Mouse (Mus musculus) neural tube, embryonic 11.5 days (tissue): ENCODE measurements at regions not wholly inside any gene's neighbourhood (a gene's known extent, or its start where the extent isn't known, plus 50 kb on each side); places are given as distances from the start of the nearest gene placed in this dataset.

ENCODE experiments used
- ATAC-seq: fragments of 200-750 bp; cut with Nextera tagmentation; 2 replicates; pipeline ENCODE4 v1.8.0; 2017; ENCODE audit warnings: moderate number of reproducible peaks, mild to moderate bottlenecking, moderate TSS enrichment, moderate library complexity; ENCODE audit not compliant: insufficient read depth, low FRiP score, low TSS enrichment
- DNase-seq: peaks from one replicate; pipeline ENCODE4 v3.0.0-alpha.2; 2015; ENCODE audit warnings: low spot score
- H3K27ac ChIP-seq: fragments of 300-500 bp; sonication (generic); 2 replicates; pipeline ENCODE4 v1.5.1; 2014; ENCODE audit warnings: low read depth, mild to moderate bottlenecking, low read length
- H3K27me3 ChIP-seq: fragments of 300-500 bp; sonication (generic); 2 replicates; pipeline ENCODE4 v1.6.1; 2014; ENCODE audit warnings: mild to moderate bottlenecking, low read length, mixed read lengths; ENCODE audit not compliant: control insufficient read depth, insufficient read depth
- H3K36me3 ChIP-seq: fragments of 300-500 bp; sonication (generic); 2 replicates; pipeline ENCODE4 v1.6.1; 2014; ENCODE audit warnings: mild to moderate bottlenecking, low read length, moderate library complexity, mixed read lengths; ENCODE audit not compliant: control insufficient read depth, insufficient read depth
- H3K4me1 ChIP-seq: fragments of 300-500 bp; sonication (generic); 2 replicates; pipeline ENCODE4 v1.6.1; 2014; ENCODE audit warnings: low read length, mixed read lengths; ENCODE audit not compliant: control insufficient read depth, insufficient read depth
- H3K4me2 ChIP-seq: fragments of 300-500 bp; sonication (generic); 2 replicates; pipeline ENCODE4 v1.6.1; 2014; ENCODE audit warnings: low read depth, mild to moderate bottlenecking, moderate library complexity
- H3K4me3 ChIP-seq: fragments of 300-500 bp; sonication (generic); 2 replicates; pipeline ENCODE4 v1.5.1; 2014; ENCODE audit warnings: low read depth, low read length
- H3K9ac ChIP-seq: fragments of 300-500 bp; sonication (generic); 2 replicates; pipeline ENCODE4 v1.6.1; 2014; ENCODE audit warnings: mild to moderate bottlenecking, low read length
- H3K9me3 ChIP-seq: fragments of 300-500 bp; sonication (generic); 2 replicates; pipeline ENCODE4 v1.6.1; 2016; ENCODE audit warnings: low read length; ENCODE audit not compliant: control insufficient read depth
- WGBS: fragments of 180-500 bp; shearing (Covaris S2); extraction: QIAGEN DNeasy Blood & Tissue Kit; methylation state at CpG from one replicate; pipeline ENCODE4 v1.1.7; 2014; 5-methylcytosine and 5-hydroxymethylcytosine counted together

DNA sequence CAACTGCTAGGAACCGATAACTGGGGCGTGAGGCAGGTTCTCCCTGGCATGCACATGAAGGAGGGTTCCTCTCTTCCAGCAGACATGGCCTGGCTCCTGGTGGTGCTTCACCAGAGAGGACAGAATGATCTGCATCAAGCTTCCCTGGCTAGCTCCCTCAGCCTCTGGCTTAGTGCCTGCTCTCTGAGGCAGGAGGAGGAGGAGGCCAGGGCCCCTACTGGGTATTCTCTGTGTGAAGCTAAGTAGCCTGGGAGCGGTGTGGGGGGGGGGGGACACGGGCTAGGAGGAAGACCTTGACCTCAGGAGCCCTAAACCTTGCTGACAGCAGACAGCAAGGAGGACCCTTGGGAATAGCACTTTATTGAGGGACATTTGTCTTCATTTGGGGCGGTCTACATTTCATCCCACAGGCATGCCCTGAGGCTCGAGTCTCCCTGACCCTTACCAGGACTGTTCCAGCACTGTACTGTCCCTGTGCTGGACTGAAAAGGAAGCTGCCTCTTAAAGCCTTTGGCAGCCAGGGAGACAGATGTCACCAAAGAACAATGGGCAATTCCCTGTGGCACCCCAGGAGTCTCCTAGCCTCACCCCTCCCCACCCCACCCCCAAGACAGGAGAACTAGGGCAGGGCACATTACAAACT, 335.7 kb downstream of the H2al1j start:
- peaks cover 10% of the 10 kb centered on the region for H3K4me1 ChIP-seq
- no peak overlapping the region for H3K9ac ChIP-seq
- H3K9me3 ChIP-seq, result no peaks in the 10 kb centered on the region
- no peak overlapping the region for H3K27ac ChIP-seq
- 14% methylated on average over 6 of the region's 6 CpGs for WGBS
- ATAC-seq (peak; percentile 62), DNase-seq (peak; percentile 36)
- H3K36me3 ChIP-seq, result no peaks in the 10 kb centered on the region
- no peak overlapping the region for H3K4me3 ChIP-seq
- H3K27me3 ChIP-seq, result peaks cover 7% of the 10 kb centered on the region; the same call in 1 of the 2 replicates
- H3K4me2 ChIP-seq, result no peak overlapping the region

DNA sequence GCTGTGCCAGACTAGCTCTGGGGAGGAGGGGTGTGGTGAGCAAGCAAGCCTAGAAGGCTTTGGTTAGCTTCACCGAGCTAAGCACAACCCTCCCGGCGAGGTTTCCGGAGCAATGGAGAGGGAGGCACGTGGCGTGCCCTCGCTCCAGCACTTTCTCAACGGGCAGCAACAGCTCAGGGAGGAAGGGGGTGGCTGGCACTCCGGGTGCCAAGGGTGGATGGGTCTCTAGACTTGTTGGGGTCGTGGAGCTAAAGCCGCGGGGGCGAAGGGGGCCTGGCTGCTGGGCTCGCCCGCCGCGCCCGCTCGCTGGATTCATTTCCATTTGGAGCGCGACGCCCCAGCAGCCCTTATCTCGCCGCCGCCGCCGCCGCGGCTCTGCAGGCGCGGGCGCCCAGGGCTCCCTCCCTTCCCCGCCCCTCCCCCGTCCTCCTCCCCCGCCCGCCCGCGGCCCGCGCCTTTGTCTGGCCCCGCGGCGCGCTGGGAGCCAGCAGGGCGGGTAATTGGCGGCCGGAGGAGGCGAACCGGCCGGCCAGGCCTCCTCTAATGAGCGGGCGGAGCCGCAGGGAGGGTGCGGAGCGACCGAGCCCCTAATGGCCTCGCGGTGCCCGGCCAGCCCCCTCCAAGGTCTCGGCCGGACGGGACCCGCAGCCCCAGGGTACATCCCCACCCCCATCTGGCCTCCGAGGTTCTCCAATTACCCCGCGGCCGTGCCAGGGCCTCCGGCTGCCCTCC, 336.9 kb downstream of the H2al1j start:
- no peaks in the 10 kb centered on the region for H3K9me3 ChIP-seq
- ATAC-seq (peak; percentile 82), DNase-seq (peak; percentile 79)
- peak overlapping the region; percentile 77 for H3K27ac ChIP-seq
- H3K27me3 ChIP-seq, result peaks cover 7% of the 10 kb centered on the region; the same call in 1 of the 2 replicates
- peak overlapping the region; percentile 30 for H3K4me3 ChIP-seq
- WGBS, result 15% methylated on average over 22 of the region's 68 CpGs
- H3K9ac ChIP-seq, result peak overlapping the region; percentile 73
- peaks cover 10% of the 10 kb centered on the region for H3K4me1 ChIP-seq
- no peaks in the 10 kb centered on the region for H3K36me3 ChIP-seq
- peak overlapping the region; percentile 60 for H3K4me2 ChIP-seq

DNA sequence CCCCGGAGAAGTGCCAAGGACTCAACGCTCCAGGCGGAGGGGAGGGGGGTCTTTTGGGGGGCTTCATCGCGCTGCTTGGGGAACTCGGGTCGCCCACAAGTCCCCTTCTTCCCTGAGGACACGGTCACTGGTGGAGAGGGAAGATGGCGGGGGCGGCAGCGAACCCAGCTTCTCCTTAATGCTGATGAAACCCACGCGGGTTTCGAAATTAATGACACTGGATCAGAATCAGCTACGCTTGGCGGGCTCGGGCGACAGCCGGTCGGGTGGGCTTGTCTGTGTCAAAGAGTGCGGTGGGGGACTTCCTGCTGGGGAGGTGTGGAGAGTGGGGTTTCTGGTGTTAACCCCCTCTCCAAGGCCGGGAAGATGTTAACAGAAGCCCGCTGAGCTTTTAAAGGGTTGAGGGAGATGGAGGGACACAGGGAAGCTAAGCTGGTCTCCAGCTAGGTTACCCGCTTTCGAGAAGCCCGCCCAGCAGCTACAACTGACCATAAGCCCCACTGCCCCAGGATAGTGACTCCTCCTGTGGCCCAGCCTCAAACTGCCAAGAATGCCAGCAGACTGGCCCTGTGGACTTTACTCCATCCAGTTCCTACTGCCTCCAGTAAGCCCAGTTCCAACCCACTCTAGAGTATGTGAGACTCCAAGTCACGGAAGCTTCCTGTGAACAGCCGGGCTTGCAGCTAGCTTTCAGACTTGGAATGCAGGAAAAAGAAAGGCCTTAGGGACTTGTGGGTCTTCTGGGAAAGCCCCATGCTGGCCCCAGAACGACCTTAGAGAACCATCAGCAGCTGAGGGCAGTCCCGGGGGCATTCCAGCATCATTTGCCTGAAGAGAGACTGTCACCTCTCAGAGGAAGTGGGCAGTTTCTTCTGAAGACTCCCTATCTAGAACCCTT, 337.7 kb downstream of the H2al1j start:
- H3K4me2 ChIP-seq, result peak overlapping the region; percentile 60
- WGBS, result 14% methylated on average over 29 of the region's 30 CpGs
- DNase-seq (peak; percentile 34), ATAC-seq (no peak)
- no peaks in the 10 kb centered on the region for H3K9me3 ChIP-seq
- peak overlapping the region; percentile 77 for H3K27ac ChIP-seq
- no peaks in the 10 kb centered on the region for H3K36me3 ChIP-seq
- peak overlapping the region; percentile 30 for H3K4me3 ChIP-seq
- H3K4me1 ChIP-seq, result peaks cover 10% of the 10 kb centered on the region
- H3K27me3 ChIP-seq, result peaks cover 7% of the 10 kb centered on the region; the same call in 1 of the 2 replicates
- peak overlapping the region; percentile 73 for H3K9ac ChIP-seq

DNA sequence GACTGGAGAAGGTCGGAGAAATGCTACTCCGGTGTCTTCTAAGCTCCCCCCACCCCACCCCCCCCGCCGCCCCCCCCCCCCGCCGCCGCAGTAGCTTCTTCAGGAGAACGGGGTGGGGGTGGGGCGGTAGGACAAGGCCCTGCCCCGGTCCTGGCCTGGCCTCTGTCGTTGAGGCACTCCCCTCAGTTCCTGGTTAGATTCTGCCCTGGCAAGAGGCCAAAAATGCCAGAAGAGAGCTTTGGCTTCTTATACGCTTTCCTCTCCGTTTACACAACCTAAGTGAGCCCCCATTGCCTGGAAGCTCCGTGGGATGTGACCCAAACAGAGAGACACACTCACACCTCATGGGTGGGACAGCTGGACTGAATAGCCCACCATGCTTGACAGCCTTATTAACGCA, 338.9 kb downstream of the H2al1j start:
- peaks cover 7% of the 10 kb centered on the region; the same call in 1 of the 2 replicates for H3K27me3 ChIP-seq
- ATAC-seq (no peak), DNase-seq (no peak)
- WGBS, result 16% methylated on average over 7 of the region's 15 CpGs
- no peaks in the 10 kb centered on the region for H3K9me3 ChIP-seq
- H3K27ac ChIP-seq, result no peak overlapping the region
- H3K4me1 ChIP-seq, result peaks cover 10% of the 10 kb centered on the region
- H3K36me3 ChIP-seq, result no peaks in the 10 kb centered on the region
- H3K9ac ChIP-seq, result no peak overlapping the region
- H3K4me2 ChIP-seq, result no peak overlapping the region
- no peak overlapping the region for H3K4me3 ChIP-seq

DNA sequence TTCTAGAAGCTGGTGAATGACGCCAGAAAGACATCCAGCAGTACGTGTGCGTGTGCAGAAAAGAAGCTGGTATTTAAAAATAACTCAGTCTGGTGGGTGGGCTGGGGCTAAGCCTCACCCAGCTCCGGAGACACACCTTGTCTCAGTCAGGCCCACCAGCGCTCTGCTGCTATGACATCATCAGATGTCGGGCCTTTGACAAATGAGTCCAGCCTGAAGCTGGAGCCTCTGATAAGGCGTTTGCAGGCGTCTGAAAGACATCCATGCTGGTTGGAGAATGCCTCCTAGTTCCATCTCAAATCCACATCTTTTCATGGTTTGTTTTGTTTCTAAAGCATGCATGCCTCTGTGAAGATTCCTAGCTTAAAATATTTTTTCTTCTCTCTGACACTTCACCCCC, 344.2 kb downstream of the H2al1j start:
- 54% methylated on average over 8 of the region's 8 CpGs for WGBS
- H3K27ac ChIP-seq, result no peak overlapping the region
- ATAC-seq, result no peak
- DNase-seq, result no peak
- H3K4me1 ChIP-seq, result no peaks in the 10 kb centered on the region
- H3K4me3 ChIP-seq, result no peak overlapping the region
- H3K27me3 ChIP-seq, result no peaks in the 10 kb centered on the region
- no peaks in the 10 kb centered on the region for H3K36me3 ChIP-seq
- no peak overlapping the region for H3K4me2 ChIP-seq
- H3K9me3 ChIP-seq, result no peaks in the 10 kb centered on the region
- no peak overlapping the region for H3K9ac ChIP-seq

DNA sequence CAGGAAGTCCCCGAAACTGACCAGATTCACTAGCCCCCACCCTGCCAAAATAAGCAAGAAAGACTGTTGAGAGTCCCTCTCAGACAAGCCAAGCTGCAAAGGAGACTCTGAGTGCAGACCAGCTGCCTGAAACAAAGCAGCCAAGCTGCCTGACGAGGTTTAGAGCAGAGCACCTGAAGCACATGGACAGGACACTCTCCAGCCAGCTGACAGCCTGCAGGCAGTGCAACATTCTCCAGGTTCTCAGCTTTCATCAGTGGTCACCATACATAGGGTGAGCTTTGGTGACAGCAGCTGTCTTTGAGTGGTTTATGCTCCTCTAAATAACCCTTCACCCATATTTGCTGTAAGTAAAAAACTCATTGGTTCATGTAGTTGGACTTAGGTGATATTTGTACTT, 350.5 kb downstream of the H2al1j start:
- WGBS, result 78% methylated on average over 2 of the region's 2 CpGs
- H3K27ac ChIP-seq, result no peak overlapping the region
- no peak overlapping the region for H3K4me2 ChIP-seq
- DNase-seq, result no peak
- H3K9ac ChIP-seq, result no peak overlapping the region
- no peaks in the 10 kb centered on the region for H3K27me3 ChIP-seq
- ATAC-seq, result no peak
- H3K4me1 ChIP-seq, result no peaks in the 10 kb centered on the region
- no peak overlapping the region for H3K4me3 ChIP-seq
- H3K36me3 ChIP-seq, result no peaks in the 10 kb centered on the region
- no peaks in the 10 kb centered on the region for H3K9me3 ChIP-seq

DNA sequence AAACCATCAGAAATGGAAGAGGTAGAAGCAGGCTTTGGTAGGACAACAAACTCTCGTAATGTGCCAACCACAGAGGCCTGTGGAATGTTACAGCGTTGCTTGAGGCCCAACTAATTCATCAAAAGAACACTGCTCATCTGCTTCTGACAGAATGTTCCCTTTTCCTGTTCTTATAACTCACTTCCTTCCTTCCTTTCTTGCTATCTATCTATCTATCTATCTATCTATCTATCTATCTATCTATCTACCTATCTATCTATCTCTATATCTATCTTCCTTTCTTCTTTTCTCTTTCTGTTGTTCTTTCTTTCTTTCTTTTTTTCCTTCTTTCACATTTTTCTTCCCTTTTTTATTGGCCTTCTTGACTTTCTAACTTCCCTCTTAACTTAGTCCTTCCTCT, 353.7 kb downstream of the H2al1j start:
- no peak for ATAC-seq
- Histone ChIP-seq H3K36me3 (no peaks in the 10 kb centered on the region), H3K9me3 (no peaks in the 10 kb centered on the region), H3K4me2 (no peak overlapping the region), H3K9ac (no peak overlapping the region), H3K27me3 (no peaks in the 10 kb centered on the region), H3K27ac (no peak overlapping the region), H3K4me1 (no peaks in the 10 kb centered on the region), H3K4me3 (no peak overlapping the region)
- WGBS, result 80% methylated on average over 2 of the region's 2 CpGs
- DNase-seq, result no peak

DNA sequence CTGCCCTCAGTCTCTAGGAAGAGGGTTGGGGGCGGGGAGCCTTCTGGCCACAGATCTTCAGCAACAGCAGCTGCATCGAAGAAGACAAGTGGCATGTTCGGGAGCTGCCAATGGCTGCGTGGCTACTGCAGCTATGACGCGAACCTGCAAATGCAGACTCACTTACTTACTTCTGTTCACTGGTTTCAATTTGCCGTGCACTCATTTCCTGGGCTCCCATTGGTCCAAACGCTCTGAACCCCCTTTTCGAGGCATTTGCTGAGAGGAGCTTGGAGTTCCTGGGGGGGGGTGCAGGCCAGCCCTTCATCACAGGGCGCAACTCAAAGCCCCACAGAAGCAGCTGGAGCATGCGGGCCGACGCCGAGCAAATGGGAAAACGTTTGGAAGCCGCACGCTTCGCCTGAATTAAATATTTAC, 362.4 kb downstream of the H2al1j start:
- Histone ChIP-seq H3K9ac (no peak overlapping the region), H3K4me1 (no peaks in the 10 kb centered on the region), H3K36me3 (no peaks in the 10 kb centered on the region), H3K9me3 (no peaks in the 10 kb centered on the region), H3K27me3 (no peaks in the 10 kb centered on the region), H3K4me3 (no peak overlapping the region), H3K27ac (no peak overlapping the region), H3K4me2 (no peak overlapping the region)
- WGBS, result 75% methylated on average over 18 of the region's 18 CpGs
- DNase-seq (no peak), ATAC-seq (no peak)
